Mouse (Mus musculus) ovary, postnatal 14 days (tissue): ENCODE results near the gene Srp68.
"Not testable (repeated sequence)": the region's sequence is repeated elsewhere in the genome, so short reads cannot be mapped to it uniquely, and the experiment has no call there.

Experiments
- DNase-seq: peaks from one replicate; pipeline ENCODE4 v3.0.0; 2022; ENCODE audit warnings: low spot score

Srp68 gene

DNA sequence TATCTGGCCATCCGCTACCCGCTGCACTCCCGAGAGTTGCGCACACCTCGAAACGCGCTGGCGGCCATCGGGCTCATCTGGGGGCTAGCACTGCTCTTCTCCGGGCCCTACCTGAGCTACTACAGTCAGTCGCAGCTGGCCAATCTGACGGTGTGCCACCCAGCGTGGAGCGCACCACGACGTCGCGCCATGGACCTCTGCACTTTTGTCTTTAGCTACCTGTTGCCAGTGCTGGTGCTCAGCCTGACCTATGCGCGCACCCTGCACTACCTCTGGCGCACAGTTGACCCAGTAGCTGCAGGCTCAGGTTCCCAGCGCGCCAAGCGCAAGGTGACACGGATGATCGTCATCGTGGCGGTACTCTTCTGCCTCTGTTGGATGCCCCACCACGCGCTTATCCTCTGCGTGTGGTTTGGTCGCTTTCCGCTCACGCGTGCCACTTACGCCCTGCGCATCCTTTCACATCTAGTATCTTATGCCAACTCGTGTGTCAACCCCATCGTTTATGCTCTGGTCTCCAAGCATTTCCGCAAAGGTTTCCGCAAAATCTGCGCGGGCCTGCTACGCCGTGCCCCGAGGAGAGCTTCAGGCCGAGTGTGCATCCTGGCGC is 9.0 kb upstream of the Srp68 start:
- DNase-seq, result no peak

DNA sequence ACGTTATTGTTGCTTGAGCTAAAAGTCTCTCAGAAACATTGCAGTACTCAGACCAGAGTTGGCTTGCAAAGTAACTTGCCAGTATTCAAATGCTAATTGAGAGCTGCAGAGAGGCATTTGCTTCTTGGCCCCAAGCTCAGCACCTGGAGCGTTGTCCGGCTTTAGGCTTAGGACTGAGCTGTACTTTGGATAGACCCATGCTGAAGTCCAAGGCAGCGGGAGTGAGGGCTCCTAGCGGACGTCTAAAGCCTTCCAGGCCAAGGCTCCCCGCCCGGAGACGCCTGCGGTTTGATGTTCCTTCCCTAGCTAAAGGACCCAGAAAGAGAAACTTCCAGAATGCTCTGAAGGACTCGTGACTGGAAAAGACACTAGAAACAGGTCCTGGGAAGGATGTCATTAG is 8.1 kb upstream of the Srp68 start:
- DNase-seq, result no peak

GRCm38 (mm10) chr11:116281671-116282070 is 7.7 kb upstream of the Srp68 start:
- DNase-seq, result no peak

- no peak for DNase-seq
Measured at GRCm38 (mm10) chr11:116280751-116281663, 7.0 kb upstream of the Srp68 start, which contains the start of gene Galr2. TSS of gene Galr2 (plus strand) at chr11:116280939.

DNA sequence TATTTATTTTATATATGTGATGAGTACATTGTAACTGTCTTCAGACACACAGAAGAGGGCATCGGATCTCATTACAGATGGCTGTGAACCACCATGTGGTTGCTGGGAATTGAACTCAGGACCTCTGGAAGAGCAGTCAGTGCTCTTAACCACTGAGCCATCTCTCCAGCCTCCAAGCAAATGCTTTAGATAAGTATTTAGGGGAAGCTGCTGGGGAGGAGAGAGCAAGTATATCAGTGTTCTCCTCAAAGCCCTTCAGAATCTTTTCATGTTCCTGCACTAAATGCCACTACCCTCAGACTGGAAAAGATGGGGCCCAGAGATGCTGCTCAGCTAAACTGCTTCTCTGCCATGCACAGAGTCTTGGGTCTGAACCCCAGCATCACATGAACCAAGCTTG is 3.2 kb upstream of the Srp68 start:
- DNase-seq, result not testable (repeated sequence)

DNA sequence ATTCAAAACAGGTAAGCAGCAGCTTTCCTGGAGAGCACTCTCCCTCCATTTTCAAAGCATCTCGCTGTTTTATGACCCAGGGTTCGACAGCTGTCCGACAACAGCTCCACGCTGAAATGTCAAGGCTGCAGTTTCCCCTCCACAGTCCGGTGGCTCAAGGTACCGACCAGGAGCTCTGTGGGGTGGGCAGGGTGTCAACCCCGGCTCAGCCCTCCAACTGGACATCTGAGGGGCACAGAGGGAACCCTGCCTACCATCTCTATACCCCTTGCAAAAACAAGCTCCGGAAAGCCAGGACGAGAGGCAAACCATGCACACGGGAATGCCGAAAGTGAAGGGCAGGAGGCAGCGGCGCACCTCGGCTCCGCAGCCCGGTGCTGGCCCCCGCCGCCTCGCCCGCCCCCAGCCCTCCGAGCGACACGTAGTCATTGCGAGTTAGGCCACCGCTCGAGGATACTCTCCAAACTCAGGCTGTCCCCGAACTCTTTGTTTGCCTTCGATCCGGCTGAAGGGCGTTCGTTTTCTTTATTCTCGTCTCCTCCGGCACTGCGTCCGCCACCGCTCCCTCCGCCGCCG is 460 bp downstream of the Srp68 start:
- DNase-seq, result no peak

GRCm38 (mm10) chr11:116272589-116273468 is 1.2 kb downstream of the Srp68 start:
- DNase-seq, result no peak

GRCm38 (mm10) chr11:116269560-116269959 is 4.5 kb downstream of the Srp68 start:
- DNase-seq, result no peak

DNA sequence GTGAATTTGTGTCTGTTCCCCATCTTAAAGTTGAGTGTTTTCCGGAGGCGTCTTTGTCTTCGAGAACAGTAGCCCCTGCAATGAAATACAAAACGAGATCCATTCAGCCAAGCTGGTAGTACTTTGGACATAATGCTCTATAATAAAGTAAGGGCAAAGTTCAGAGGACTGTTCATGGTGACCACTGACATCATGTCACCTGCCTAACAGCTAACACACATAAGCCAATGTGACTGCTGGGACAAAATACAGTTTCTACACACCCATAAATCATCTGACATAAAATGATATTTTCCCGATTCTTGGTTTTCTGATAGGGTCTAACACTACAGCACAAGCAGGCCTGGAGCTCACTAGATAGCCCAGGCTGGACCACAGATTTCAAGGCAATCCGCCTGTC is 5.7 kb downstream of the Srp68 start:
- no peak for DNase-seq

- DNase-seq, result no peak
Measured at GRCm38 (mm10) chr11:116267637-116268036, 6.4 kb downstream of the Srp68 start.

- no peak for DNase-seq
Measured at GRCm38 (mm10) chr11:116265850-116266249, 8.2 kb downstream of the Srp68 start.

DNA sequence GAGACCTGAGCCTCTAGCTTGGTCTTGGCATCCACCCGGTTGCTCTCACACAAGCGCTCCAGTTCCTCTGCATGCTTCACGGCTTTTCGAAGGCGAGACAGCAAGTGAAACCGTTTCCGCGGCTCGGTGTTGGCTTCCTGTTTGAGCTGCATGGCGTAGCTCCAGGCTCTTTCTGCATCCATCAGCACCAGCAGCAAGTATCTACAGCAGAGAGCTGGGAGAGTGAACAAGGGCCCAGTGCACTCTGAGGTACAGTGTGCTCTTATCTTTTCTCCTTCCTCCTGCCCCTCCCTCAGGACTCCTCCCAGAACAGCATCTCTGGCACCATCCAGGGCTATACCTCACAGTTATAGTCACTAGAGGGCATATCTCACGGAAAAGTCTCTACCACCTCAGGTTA is 8.7 kb downstream of the Srp68 start:
- no peak for DNase-seq

- no peak for DNase-seq
Measured at GRCm38 (mm10) chr11:116260259-116260658, 13.8 kb downstream of the Srp68 start.

GRCm38 (mm10) chr11:116259461-116259860 is 14.6 kb downstream of the Srp68 start:
- no peak for DNase-seq

GRCm38 (mm10) chr11:116255982-116256675 is 17.9 kb downstream of the Srp68 start:
- DNase-seq, result no peak

DNA sequence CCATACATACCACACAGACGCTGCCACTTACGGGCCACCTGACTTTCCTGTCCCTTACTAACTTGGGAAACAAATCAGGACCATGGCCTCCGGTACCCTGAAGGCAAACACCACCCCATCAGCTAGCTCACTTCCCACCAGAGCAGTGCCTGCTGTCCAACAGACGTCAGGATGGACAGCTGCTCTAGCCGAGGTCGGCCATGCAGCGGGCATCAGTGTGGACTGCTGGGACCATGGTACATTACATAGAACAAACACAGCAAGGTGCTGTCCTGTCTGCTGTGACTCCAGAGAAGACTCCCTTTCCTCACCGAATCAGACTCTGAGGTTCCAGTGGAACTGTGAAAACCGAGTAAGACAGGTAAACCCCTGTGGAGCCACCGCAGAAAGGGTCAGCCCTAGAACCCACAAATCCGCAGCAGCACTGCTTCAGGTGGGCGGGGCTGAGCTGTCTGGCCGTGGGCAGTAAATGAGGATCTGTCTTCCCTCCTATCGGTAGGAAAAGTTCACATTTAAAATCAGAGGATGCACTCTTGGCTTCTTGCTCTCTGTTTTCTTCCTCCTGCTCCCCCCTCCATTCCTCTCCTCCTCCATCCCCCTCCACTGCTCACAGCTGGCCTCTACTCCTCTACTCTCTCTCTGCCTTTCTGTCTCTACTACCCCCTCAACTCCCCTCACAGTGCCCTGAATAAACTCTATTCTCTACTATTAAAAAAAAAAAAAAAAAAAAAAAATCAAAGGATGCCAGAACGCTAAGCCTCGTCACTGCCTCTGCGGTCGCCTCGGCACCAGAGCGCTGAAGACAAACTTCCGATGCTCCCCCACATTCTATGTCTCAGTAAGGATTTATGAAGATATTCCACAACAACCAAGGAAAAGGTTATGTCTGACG is 18.7 kb downstream of the Srp68 start:
- DNase-seq, result no peak

- no peak for DNase-seq
Measured at GRCm38 (mm10) chr11:116254627-116255026, 19.4 kb downstream of the Srp68 start.

DNA sequence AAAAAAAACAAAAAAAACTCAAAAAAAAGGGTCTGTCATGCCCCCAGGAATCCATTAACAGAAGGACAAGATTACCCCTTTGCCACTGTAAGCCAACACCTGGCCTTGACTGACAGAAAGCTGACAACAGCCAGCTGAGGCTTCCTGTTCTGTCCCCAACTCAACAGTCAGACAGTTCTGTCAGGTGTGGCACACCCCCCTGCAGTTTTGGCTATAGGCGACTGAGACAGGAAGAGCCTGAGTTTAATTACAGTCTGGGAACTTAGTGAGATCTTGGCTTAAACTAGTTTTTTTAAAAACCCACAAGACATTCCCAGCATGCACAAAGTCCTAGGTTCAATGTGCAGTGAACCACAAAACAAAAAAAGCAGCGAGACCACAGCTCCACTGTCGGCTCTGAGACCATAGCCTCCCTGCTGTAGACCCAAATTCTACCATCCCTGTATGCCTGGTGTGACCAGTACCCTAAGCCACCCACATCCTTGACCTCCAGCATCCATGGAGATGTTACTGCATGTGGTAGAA is 20.9 kb downstream of the Srp68 start:
- DNase-seq, result no peak

DNA sequence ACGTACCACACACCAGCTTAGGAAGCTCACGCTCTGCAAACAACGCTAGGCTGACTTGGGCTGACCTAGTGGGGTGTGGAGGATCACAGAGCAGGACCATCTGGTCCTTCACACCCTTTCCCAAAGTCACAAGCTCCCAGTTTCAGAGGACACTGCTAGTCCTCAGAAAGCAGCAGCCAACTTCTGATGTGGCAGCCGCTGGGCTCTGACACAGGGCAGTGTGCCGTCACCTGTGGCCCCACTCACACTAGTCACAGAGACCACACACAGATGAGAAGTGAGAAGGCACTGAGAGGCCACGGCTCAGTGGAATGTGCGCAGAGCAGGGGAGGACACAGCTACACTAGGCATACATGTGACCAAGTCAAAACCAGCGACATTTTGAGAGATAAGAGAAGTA is 23.1 kb downstream of the Srp68 start:
- no peak for DNase-seq
